Mouse (Mus musculus): Measurements from ENCODE around the gene Dusp5. TPM values are rescaled to one million over a fixed set of nuclear protein-coding genes. Genes with fewer than 3 reads are reported as not detected.

Gene Dusp5
- total and polyA plus RNA-seq, 2 experiments from 2014 or later, result 2.5 to 11.2 TPM

DNA sequence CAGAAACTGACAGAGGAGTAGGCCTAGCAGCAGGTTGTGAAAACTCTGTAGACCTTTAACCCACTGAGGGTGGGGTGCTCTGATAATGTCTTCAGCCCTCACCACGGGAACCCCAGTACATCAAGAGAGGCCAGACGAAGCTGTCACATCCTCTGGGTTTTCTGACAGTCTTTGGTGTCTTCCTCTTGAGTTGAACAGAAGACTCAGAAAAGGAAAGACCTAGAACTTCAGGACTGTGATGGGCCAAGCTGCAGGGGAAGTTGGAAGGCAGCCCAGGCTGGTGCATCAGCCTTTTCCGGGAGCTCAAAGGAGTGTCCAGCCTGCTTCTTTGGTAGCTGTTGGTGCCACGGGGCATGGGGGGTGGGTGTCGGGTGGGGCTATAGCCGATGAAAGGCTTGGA is 6.5 kb downstream of the Dusp5 start:
- TF ChIP-seq CTCF (IDR thresholded peaks at IDR 0.05), result no peak
- Histone ChIP-seq H3K4me1 (ENCODE audit: insufficient read depth, low read length) (no peaks in the 10 kb centered on the region), H3K9me3 (ENCODE audit: low read length) (no peaks in the 10 kb centered on the region), H3K27ac (ENCODE audit: low read depth, low read length) (no peak overlapping the region), H3K9ac (replicated peaks; ENCODE audit: low read length, poor library complexity, severe bottlenecking) (no peak overlapping the region), H3K4me3 (ENCODE audit: low read depth, low read length) (no peak overlapping the region), H3K27me3 (ENCODE audit: insufficient read depth, low read length) (peaks cover 17% of the 10 kb centered on the region), H3K4me2 (ENCODE audit: low read depth, low read length, poor library complexity, severe bottlenecking) (no peak overlapping the region), H3K36me3 (ENCODE audit: insufficient read depth, low read length) (no peaks in the 10 kb centered on the region)
- 70% methylated on average over 6 of the region's 6 CpGs for WGBS
- no peak for ATAC-seq (ENCODE audit: low FRiP score)
- DNase-seq (ENCODE audit: low spot score), result no peak

DNA sequence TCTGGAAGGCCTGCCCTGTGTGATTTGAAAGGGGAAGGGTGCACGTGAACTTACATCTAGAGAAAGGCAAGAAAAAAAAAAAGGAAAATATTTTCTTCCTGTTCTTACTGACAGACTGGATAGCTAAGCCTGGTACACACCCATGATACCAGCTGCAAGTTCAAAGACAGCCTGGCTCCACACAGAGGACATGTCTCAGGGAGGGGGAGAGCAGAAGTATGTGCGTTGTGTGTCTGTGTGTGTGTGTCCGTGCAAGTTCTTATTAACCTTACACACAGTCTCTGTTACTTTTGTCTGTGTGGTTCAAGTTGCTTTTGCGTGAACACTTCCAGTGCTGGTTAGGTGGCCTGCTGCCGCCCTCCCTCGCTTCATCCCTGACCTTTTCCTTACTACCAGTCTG is 7.3 kb downstream of the Dusp5 start:
- WGBS, result 92% methylated on average over 6 of the region's 6 CpGs
- Histone ChIP-seq H3K36me3 (ENCODE audit: insufficient read depth, low read length) (no peaks in the 10 kb centered on the region), H3K4me2 (ENCODE audit: low read depth, low read length, poor library complexity, severe bottlenecking) (no peak overlapping the region)

DNA sequence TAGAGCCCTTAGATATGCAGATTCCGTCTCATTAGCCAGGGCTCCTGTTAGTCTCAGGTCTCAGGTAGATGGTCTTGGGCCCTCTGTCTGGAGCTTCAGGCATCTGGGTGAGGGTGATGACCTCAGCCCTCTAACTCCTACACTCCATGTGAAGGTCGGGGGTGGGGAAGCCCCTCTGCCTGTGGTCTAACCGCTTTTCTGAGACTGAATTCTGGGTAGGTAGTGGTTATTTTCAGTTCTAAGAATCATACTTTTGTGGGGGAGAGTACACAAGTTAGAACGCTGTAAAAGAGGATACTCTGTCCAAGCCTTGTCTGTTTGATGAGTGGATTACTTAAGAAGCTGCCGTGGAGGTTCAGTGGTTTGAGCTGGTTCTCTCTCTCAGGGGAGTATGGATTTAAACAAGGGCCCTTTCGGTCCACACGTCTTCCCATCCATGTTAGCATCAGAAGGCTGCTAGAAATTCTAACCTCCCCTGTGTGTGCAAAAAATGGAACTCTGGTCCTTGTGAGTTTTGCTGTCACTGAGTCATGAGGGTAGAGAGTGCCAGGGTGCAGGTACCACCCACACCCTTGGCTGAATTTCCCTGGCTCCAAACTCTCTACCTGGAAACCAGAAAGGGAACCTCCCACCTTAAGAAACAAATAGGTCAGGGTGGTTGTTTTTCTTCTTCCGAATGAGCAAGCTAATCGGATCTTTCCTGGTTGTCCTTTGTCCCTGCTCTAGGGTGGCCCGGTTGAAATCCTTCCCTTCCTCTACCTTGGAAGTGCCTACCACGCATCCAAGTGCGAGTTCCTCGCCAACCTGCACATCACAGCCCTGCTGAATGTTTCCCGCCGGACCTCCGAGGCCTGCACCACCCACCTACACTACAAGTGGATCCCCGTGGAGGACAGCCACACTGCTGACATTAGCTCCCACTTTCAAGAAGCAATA is 8.1 kb downstream of the Dusp5 start:
- no peak for TF ChIP-seq CTCF (IDR thresholded peaks at IDR 0.05)
- no peak overlapping the region for H3K9ac ChIP-seq (replicated peaks; ENCODE audit: low read length, poor library complexity, severe bottlenecking)
- 87% methylated on average over 17 of the region's 17 CpGs for WGBS
- H3K27me3 ChIP-seq (ENCODE audit: insufficient read depth, low read length), result peaks cover 2% of the 10 kb centered on the region; the same call in 1 of the 2 replicates
- H3K9me3 ChIP-seq (ENCODE audit: low read length), result no peaks in the 10 kb centered on the region
- DNase-seq (ENCODE audit: low spot score), result no peak
- no peak overlapping the region for H3K4me3 ChIP-seq (ENCODE audit: low read depth, low read length)
- ATAC-seq (ENCODE audit: low FRiP score), result no peak
- H3K4me1 ChIP-seq (ENCODE audit: insufficient read depth, low read length), result no peaks in the 10 kb centered on the region
- H3K4me2 ChIP-seq (ENCODE audit: low read depth, low read length, poor library complexity, severe bottlenecking), result no peak overlapping the region
- H3K27ac ChIP-seq (ENCODE audit: low read depth, low read length), result no peak overlapping the region
- no peaks in the 10 kb centered on the region for H3K36me3 ChIP-seq (ENCODE audit: insufficient read depth, low read length)

More for the DNA sequence above, 7.3 kb downstream of the Dusp5 start:
- H3K9me3 ChIP-seq (ENCODE audit: low read length), result no peaks in the 10 kb centered on the region
- no peak overlapping the region for H3K9ac ChIP-seq (replicated peaks; ENCODE audit: low read length, poor library complexity, severe bottlenecking)
- ATAC-seq (ENCODE audit: low FRiP score) (no peak), DNase-seq (ENCODE audit: low spot score) (no peak)
- peaks cover 9% of the 10 kb centered on the region; the same call in 1 of the 2 replicates for H3K27me3 ChIP-seq (ENCODE audit: insufficient read depth, low read length)
- TF ChIP-seq CTCF (IDR thresholded peaks at IDR 0.05), result no peak
- H3K4me3 ChIP-seq (ENCODE audit: low read depth, low read length), result no peak overlapping the region
- H3K4me1 ChIP-seq (ENCODE audit: insufficient read depth, low read length), result no peaks in the 10 kb centered on the region
- no peak overlapping the region for H3K27ac ChIP-seq (ENCODE audit: low read depth, low read length)

DNA sequence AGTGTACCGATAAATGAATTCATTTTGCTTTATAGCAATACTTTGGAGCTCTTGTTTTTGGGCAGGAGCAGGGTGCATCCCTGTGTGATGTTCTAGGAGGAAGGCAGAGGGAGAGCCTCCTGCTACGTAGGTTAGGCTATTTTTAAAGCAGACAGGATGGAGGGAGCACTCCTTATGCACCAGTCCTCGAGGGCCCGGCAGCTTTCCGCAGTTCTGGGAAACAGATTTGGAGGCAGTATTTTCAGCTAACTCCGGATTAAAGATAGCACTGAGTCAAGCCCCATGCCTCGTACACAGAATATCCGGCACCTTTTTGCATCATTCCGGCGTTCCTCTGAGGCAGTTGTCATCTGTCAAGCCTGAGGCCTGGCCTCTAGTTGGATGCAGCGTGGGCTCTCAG is 9.1 kb downstream of the Dusp5 start:
- Histone ChIP-seq H3K4me3 (ENCODE audit: low read depth, low read length) (no peak overlapping the region), H3K9ac (replicated peaks; ENCODE audit: low read length, poor library complexity, severe bottlenecking) (no peak overlapping the region), H3K36me3 (ENCODE audit: insufficient read depth, low read length) (no peaks in the 10 kb centered on the region), H3K4me2 (ENCODE audit: low read depth, low read length, poor library complexity, severe bottlenecking) (no peak overlapping the region), H3K4me1 (ENCODE audit: insufficient read depth, low read length) (no peaks in the 10 kb centered on the region), H3K27ac (ENCODE audit: low read depth, low read length) (no peak overlapping the region), H3K27me3 (ENCODE audit: insufficient read depth, low read length) (no peaks in the 10 kb centered on the region), H3K9me3 (ENCODE audit: low read length) (no peaks in the 10 kb centered on the region)
- 94% methylated on average over 11 of the region's 11 CpGs for WGBS
- no peak for DNase-seq (ENCODE audit: low spot score)
- no peak for TF ChIP-seq CTCF (IDR thresholded peaks at IDR 0.05)
- ATAC-seq (ENCODE audit: low FRiP score), result no peak

DNA sequence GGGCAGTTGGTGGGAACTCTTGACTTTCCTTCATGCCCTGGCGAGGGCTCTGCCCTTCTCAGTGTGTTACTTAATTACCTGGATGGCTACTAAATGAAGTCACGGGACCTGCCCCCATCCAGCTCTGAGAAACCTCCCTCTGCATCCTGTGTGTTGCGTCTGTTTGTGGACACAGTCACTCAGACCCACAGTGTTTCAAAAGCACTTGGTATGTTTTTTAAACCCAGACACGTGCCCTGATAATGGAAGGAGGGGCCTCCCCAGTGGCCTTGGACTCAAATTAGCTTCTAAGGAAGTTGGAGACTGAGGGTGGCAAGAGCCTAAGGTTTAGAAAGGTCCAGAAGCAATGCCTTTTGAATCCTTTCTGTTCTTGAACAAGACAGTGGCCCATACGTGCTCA is 9.9 kb downstream of the Dusp5 start:
- TF ChIP-seq CTCF (IDR thresholded peaks at IDR 0.05), result no peak

DNA sequence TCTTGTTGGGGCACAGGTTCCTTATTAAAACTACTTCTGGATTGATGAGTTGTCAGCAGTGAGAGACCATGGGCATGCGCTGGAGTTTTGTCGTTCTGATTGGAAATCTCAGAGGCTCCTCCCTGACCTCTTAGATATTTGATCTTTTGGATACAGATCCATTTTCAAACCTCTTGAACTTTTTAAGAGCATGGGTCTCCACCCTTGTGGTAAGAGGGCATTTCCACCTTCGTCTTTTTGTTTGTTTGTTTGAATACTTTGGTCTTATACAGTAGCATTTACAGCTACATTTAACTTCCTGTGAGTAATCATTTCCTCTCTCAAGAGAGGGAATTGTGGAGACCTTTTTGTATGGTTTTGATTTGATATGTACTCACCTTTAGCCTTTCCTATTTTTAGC is 10.4 kb downstream of the Dusp5 start:
- TF ChIP-seq CTCF (IDR thresholded peaks at IDR 0.05), result no peak
- Histone ChIP-seq H3K4me2 (ENCODE audit: low read depth, low read length, poor library complexity, severe bottlenecking) (no peak overlapping the region), H3K9ac (replicated peaks; ENCODE audit: low read length, poor library complexity, severe bottlenecking) (no peak overlapping the region), H3K4me3 (ENCODE audit: low read depth, low read length) (no peak overlapping the region), H3K9me3 (ENCODE audit: low read length) (no peaks in the 10 kb centered on the region), H3K36me3 (ENCODE audit: insufficient read depth, low read length) (no peaks in the 10 kb centered on the region), H3K27me3 (ENCODE audit: insufficient read depth, low read length) (no peaks in the 10 kb centered on the region), H3K4me1 (ENCODE audit: insufficient read depth, low read length) (no peaks in the 10 kb centered on the region), H3K27ac (ENCODE audit: low read depth, low read length) (no peak overlapping the region)
- ATAC-seq (ENCODE audit: low FRiP score) (no peak), DNase-seq (ENCODE audit: low spot score) (no peak)
- WGBS, result 80% methylated on average over 3 of the region's 3 CpGs

More for the DNA sequence above, 9.9 kb downstream of the Dusp5 start:
- Histone ChIP-seq H3K9me3 (ENCODE audit: low read length) (no peaks in the 10 kb centered on the region), H3K27ac (ENCODE audit: low read depth, low read length) (no peak overlapping the region), H3K27me3 (ENCODE audit: insufficient read depth, low read length) (no peaks in the 10 kb centered on the region), H3K4me2 (ENCODE audit: low read depth, low read length, poor library complexity, severe bottlenecking) (no peak overlapping the region), H3K4me3 (ENCODE audit: low read depth, low read length) (no peak overlapping the region), H3K4me1 (ENCODE audit: insufficient read depth, low read length) (no peaks in the 10 kb centered on the region), H3K9ac (replicated peaks; ENCODE audit: low read length, poor library complexity, severe bottlenecking) (no peak overlapping the region), H3K36me3 (ENCODE audit: insufficient read depth, low read length) (no peaks in the 10 kb centered on the region)
- DNase-seq (ENCODE audit: low spot score) (no peak), ATAC-seq (ENCODE audit: low FRiP score) (no peak)
- WGBS, result 77% methylated on average over 5 of the region's 5 CpGs
